Mouse (Mus musculus) limb, embryonic 11.5 days (tissue): ENCODE measurements around the gene Slc35f4. TPM values are rescaled to one million over a fixed set of nuclear protein-coding genes. Genes with fewer than 3 reads are reported as not detected.

Experiments used
- ATAC-seq: fragments of 200-750 bp; cut with Nextera tagmentation; 2 replicates; pipeline ENCODE4 v1.8.0; 2017; ENCODE audit warnings: low read depth; ENCODE audit not compliant: insufficient number of reproducible peaks, low FRiP score, low TSS enrichment
- DNase-seq: peaks from one replicate; pipeline ENCODE4 v3.0.0-alpha.2; 2015; ENCODE audit warnings: low spot score
- H3K27ac ChIP-seq: fragments of 300-500 bp; sonication (generic); replicated peaks from 2 replicates; pipeline ENCODE4 v1.5.1; 2014; ENCODE audit warnings: low read depth, mild to moderate bottlenecking, low read length
- H3K27me3 ChIP-seq: fragments of 300-500 bp; sonication (generic); 2 replicates; pipeline ENCODE4 v1.6.1; 2014; ENCODE audit warnings: mild to moderate bottlenecking, low read length, mixed read lengths; ENCODE audit not compliant: control insufficient read depth, insufficient read depth
- H3K36me3 ChIP-seq: fragments of 300-500 bp; sonication (generic); 2 replicates; pipeline ENCODE4 v1.6.1; 2014; ENCODE audit warnings: mild to moderate bottlenecking, low read length, moderate library complexity, mixed read lengths; ENCODE audit not compliant: control insufficient read depth, insufficient read depth
- H3K4me1 ChIP-seq: fragments of 300-500 bp; sonication (generic); 2 replicates; pipeline ENCODE4 v1.6.1; 2014; ENCODE audit warnings: low read length, mixed read lengths; ENCODE audit not compliant: control insufficient read depth, insufficient read depth
- H3K4me2 ChIP-seq: fragments of 300-500 bp; sonication (generic); 2 replicates; pipeline ENCODE4 v1.6.1; 2014; ENCODE audit warnings: low read depth, mild to moderate bottlenecking, moderate library complexity; ENCODE audit not compliant: severe bottlenecking
- H3K4me3 ChIP-seq: fragments of 300-500 bp; sonication (generic); 2 replicates; pipeline ENCODE4 v1.5.1; 2014; ENCODE audit warnings: low read depth, low read length
- H3K9ac ChIP-seq: fragments of 300-500 bp; sonication (generic); 2 replicates; pipeline ENCODE4 v1.6.1; 2014; ENCODE audit warnings: mild to moderate bottlenecking, low read length
- H3K9me3 ChIP-seq: fragments of 300-500 bp; sonication (generic); 2 replicates; pipeline ENCODE4 v1.6.1; 2016; ENCODE audit warnings: low read length; ENCODE audit not compliant: control insufficient read depth
- WGBS: fragments of 180-500 bp; shearing (Covaris S2); extraction: QIAGEN DNeasy Blood & Tissue Kit; methylation state at CpG from one replicate; pipeline ENCODE4 v1.1.7; 2014; 5-methylcytosine and 5-hydroxymethylcytosine counted together
- polyA plus RNA-seq: library from polyadenylated mRNA; unstranded; fragments of >200 nt; fragmentation: Nextera tagmentation; extraction: Ambion mirVana; gene quantifications from 2 replicates; pipeline ENCODE4 v1.2.1, GENCODE M21; 2014

The Slc35f4 gene
- polyA plus RNA-seq, 1 experiment from 2014 or later: not detected

GRCm38 (mm10) chr14:49337011-49337410 lies 188.8 kb downstream of the Slc35f4 start:
- ATAC-seq (no peak), DNase-seq (no peak)
- Histone ChIP-seq H3K9me3 (no peaks in the 10 kb centered on the region), H3K36me3 (no peaks in the 10 kb centered on the region), H3K27ac (no peak overlapping the region), H3K9ac (no peak overlapping the region), H3K4me2 (no peak overlapping the region), H3K4me3 (no peak overlapping the region), H3K27me3 (no peaks in the 10 kb centered on the region), H3K4me1 (no peaks in the 10 kb centered on the region)
- WGBS: 69% methylated on average over 4 of the region's 4 CpGs

- Histone ChIP-seq H3K4me2 (no peak overlapping the region), H3K9ac (no peak overlapping the region), H3K36me3 (no peaks in the 10 kb centered on the region), H3K27me3 (no peaks in the 10 kb centered on the region), H3K4me1 (no peaks in the 10 kb centered on the region), H3K27ac (no peak overlapping the region), H3K4me3 (no peak overlapping the region), H3K9me3 (no peaks in the 10 kb centered on the region)
- no peak for ATAC-seq
- 81% methylated on average over 2 of the region's 2 CpGs for WGBS
- DNase-seq: no peak
Observed at GRCm38 (mm10) chr14:49333841-49334240, 192.0 kb downstream of the Slc35f4 start.

DNA sequence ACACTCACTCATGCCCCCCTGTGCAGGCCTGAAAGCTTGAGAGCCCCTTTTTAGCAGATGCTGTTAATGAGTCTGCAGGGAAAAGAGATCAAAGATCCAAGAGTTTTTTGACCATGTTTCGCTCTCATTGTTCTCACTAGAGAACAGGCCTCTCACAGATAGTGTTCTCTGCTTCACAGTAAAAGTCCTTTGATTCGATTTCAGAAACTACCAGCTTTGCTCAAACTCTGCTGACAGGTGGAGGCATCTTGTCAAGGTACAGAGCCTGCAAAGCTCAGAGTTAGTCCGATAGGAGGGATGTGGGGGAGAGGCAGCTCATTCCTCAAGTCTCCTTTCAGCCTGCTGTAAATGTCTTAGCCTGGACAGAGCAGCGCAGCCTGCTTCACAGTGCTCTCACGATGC lies 209.4 kb downstream of the Slc35f4 start:
- 25% methylated on average over 5 of the region's 5 CpGs for WGBS
- Histone ChIP-seq H3K4me3 (no peak overlapping the region), H3K27ac (no peak overlapping the region), H3K4me1 (no peaks in the 10 kb centered on the region), H3K9ac (no peak overlapping the region), H3K4me2 (no peak overlapping the region), H3K36me3 (no peaks in the 10 kb centered on the region), H3K27me3 (no peaks in the 10 kb centered on the region), H3K9me3 (no peaks in the 10 kb centered on the region)
- DNase-seq (no peak), ATAC-seq (no peak)

DNA sequence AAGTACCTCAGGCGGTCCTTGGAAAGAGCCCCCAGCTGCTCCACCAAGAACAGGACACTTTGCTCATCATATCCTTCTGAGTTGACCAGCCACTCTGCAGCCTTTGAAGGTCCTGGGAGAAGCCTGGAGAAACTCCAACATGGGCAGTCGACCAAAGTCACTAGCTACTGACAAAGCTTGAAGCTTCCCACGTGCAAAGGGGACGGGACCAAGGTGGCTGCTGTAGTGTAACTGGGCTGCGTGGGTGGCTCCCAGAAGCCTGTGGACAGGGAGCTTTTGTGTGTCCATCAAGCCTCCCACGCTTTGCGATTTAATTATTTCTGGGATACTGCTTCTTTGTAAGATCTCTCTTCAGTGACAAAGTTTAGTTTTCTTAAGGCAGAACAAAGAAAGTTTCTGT lies 211.9 kb downstream of the Slc35f4 start:
- H3K36me3 ChIP-seq: no peaks in the 10 kb centered on the region
- H3K27me3 ChIP-seq: no peaks in the 10 kb centered on the region
- no peak overlapping the region for H3K4me3 ChIP-seq
- no peaks in the 10 kb centered on the region for H3K9me3 ChIP-seq
- DNase-seq (no peak), ATAC-seq (no peak)
- WGBS: 85% methylated on average over 7 of the region's 7 CpGs
- H3K27ac ChIP-seq: no peak overlapping the region
- H3K4me2 ChIP-seq: no peak overlapping the region
- no peak overlapping the region for H3K9ac ChIP-seq
- no peaks in the 10 kb centered on the region for H3K4me1 ChIP-seq

DNA sequence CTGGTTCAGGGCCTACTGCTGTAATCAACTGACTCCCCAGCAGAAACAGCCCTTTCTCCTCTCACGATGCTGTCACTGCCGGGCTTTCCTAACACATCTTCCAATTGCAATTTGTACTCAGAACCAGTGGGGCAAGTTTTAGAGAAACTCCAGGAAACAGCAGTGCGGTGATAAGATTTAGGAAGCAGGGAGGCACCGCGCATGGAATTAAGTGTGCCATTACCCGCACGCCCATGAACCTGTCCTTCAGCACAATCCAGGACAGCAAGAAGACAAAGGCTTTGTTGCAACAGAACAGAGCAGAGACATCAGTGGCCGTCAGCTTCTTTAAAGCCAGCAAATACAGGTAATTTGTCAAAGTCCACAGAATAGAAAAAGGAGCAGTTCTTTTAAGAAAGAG lies 212.5 kb downstream of the Slc35f4 start:
- no peak overlapping the region for H3K4me3 ChIP-seq
- H3K4me1 ChIP-seq: no peaks in the 10 kb centered on the region
- WGBS: 74% methylated on average over 8 of the region's 8 CpGs
- H3K27ac ChIP-seq: no peak overlapping the region
- H3K9me3 ChIP-seq: no peaks in the 10 kb centered on the region
- ATAC-seq (no peak), DNase-seq (no peak)
- no peaks in the 10 kb centered on the region for H3K36me3 ChIP-seq
- H3K9ac ChIP-seq: no peak overlapping the region
- H3K27me3 ChIP-seq: no peaks in the 10 kb centered on the region
- no peak overlapping the region for H3K4me2 ChIP-seq

DNA sequence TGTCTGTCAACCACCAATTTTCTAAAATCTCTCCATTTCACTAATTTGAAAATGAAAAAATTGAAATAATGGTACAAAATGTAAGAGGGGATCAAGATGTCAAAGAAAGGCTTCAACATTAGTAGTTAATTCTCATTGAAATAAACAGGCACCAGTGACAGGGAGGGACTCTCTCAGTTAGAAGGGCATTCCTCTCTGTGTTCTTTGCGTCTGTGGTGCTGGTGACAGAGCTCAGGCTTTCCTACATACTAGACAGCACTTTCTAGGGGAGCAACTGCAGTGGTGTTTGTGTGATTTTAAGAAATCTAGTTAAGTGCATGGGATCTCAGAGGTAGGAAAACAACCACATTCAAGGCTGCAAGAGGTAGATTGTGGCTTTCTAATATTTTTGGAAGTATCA lies 214.3 kb downstream of the Slc35f4 start:
- no peak for ATAC-seq
- WGBS: 69% methylated on average over 1 of the region's 1 CpGs
- no peak overlapping the region for H3K9ac ChIP-seq
- H3K36me3 ChIP-seq: no peaks in the 10 kb centered on the region
- H3K27me3 ChIP-seq: no peaks in the 10 kb centered on the region
- H3K27ac ChIP-seq: no peak overlapping the region
- H3K4me3 ChIP-seq: no peak overlapping the region
- H3K9me3 ChIP-seq: no peaks in the 10 kb centered on the region
- no peak for DNase-seq
- no peaks in the 10 kb centered on the region for H3K4me1 ChIP-seq
- no peak overlapping the region for H3K4me2 ChIP-seq

GRCm38 (mm10) chr14:49311091-49311492 lies 214.8 kb downstream of the Slc35f4 start:
- Histone ChIP-seq H3K4me2 (no peak overlapping the region), H3K4me3 (no peak overlapping the region), H3K4me1 (no peaks in the 10 kb centered on the region), H3K27ac (no peak overlapping the region), H3K9me3 (no peaks in the 10 kb centered on the region), H3K36me3 (no peaks in the 10 kb centered on the region), H3K9ac (no peak overlapping the region), H3K27me3 (no peaks in the 10 kb centered on the region)
- no peak for ATAC-seq
- 49% methylated on average over 5 of the region's 5 CpGs for WGBS
- DNase-seq: no peak

DNA sequence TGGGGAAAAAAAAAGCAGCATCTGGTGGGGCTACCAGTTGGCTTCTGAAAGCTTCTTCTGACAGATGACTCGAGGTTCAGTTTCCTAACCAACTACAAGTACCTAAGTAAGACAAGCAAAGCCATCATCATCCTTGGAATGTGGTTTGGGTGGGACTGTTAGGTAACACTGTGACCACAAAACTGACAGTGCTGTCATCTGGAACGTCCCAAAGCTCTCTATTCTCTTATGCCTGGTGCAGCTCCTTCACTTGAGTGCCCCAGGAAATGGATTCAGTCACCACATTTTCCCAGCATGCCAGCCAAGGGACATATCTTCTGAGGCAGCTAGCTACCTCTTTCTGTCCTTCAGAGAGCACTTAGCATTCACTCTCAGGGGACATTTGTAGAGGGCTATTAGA lies 216.2 kb downstream of the Slc35f4 start:
- 74% methylated on average over 2 of the region's 2 CpGs for WGBS
- DNase-seq: no peak
- H3K9me3 ChIP-seq: no peaks in the 10 kb centered on the region
- no peaks in the 10 kb centered on the region for H3K27me3 ChIP-seq
- no peak overlapping the region for H3K27ac ChIP-seq
- no peak overlapping the region for H3K4me3 ChIP-seq
- H3K36me3 ChIP-seq: no peaks in the 10 kb centered on the region
- no peak for ATAC-seq
- H3K9ac ChIP-seq: no peak overlapping the region
- H3K4me1 ChIP-seq: no peaks in the 10 kb centered on the region
- H3K4me2 ChIP-seq: no peak overlapping the region

DNA sequence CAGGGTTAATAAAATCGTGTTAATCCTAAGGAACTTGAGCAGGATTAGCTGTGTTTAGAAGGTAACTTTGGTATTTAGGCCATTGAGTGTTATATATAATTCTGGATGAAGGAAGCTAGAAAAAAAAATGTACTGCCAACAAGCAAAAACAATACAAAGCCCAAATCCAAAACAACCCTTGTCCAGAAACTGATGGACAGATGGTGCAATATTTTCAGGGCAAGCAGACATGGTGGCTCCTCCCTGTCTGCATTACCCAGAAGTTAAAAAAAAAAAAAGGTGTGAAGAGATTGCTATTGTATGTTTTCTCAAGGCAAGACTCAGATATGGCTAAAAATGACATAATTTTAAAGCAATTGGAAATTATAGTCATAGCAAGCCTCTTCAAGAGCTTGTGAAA lies 217.3 kb downstream of the Slc35f4 start:
- ATAC-seq (no peak), DNase-seq (no peak)
- H3K4me1 ChIP-seq: no peaks in the 10 kb centered on the region
- no peaks in the 10 kb centered on the region for H3K36me3 ChIP-seq
- H3K27ac ChIP-seq: no peak overlapping the region
- 70% methylated on average over 1 of the region's 1 CpGs for WGBS
- no peaks in the 10 kb centered on the region for H3K9me3 ChIP-seq
- H3K4me3 ChIP-seq: no peak overlapping the region
- no peaks in the 10 kb centered on the region for H3K27me3 ChIP-seq
- no peak overlapping the region for H3K4me2 ChIP-seq
- H3K9ac ChIP-seq: no peak overlapping the region
